Mouse (Mus musculus) urinary bladder, adult 18-20 months (tissue): ENCODE measurements around the gene Zan.
"Not testable (repeated sequence)": the region's sequence is repeated elsewhere in the genome, so short reads cannot be mapped to it uniquely, and the experiment has no call there.

Source experiments
- DNase-seq, 2 experiments: peaks; one replicate each; pipeline ENCODE4 v3.0.0; 2022; ENCODE audit warnings: low spot score in 2 of 2, mixed read lengths in 2 of 2

Zan gene

GRCm38 (mm10) chr5:137501709-137502666, 25.1 kb upstream of the Zan start, which contains the start of gene Pop7:
TSS of gene Pop7 (minus strand) at chr5:137502518.
- DNase-seq, result peak; percentile 100

GRCm38 (mm10) chr5:137500186-137500585, 23.3 kb upstream of the Zan start:
- DNase-seq, result no peak

GRCm38 (mm10) chr5:137493831-137494230, 17.0 kb upstream of the Zan start:
- DNase-seq, result no peak

- DNase-seq, result no peak
Measured at GRCm38 (mm10) chr5:137491559-137491958, 14.7 kb upstream of the Zan start.

- no peak for DNase-seq
Measured at GRCm38 (mm10) chr5:137487616-137488015, 10.8 kb upstream of the Zan start.

- DNase-seq, result no peak
Measured at GRCm38 (mm10) chr5:137485851-137486155, 8.9 kb upstream of the Zan start.

DNA sequence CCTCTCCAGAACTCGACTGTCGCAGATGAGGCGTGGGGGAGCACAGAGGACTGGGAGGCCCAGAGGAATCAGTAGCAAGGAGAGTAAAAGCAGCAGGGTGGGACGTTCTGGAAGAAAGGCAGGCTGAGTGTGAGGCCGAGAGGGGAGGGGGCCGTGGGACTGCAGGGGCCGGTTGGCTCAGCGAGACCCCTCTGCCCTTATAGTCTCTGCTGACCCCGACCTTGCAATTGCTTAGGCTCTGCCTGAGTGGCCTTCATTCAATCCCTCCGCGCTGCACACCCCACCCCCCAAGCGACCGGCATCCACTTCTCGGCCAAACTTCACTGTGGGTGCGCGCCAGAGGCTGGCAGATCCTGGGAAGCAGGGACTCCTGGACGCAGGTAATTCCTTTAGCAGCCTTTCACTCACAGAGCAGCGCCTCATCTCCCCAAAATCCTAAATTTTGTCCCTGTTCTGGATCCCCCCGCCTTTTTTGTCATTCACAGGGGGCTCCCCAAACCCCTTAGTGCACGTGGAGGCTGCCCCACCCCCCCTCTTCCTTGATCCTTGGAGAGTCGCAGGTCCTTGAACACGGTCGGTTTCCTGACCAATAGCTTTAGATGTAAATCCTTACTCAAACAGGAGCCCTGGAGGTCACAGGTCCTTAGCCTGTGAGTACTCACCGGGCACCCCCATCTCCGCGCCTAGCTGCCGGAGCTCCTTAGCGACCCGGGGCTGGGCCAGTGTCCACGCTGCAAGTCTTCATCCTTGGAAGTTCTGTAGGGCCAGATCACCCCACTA, 8.4 kb upstream of the Zan start:
- DNase-seq, result no peak

DNA sequence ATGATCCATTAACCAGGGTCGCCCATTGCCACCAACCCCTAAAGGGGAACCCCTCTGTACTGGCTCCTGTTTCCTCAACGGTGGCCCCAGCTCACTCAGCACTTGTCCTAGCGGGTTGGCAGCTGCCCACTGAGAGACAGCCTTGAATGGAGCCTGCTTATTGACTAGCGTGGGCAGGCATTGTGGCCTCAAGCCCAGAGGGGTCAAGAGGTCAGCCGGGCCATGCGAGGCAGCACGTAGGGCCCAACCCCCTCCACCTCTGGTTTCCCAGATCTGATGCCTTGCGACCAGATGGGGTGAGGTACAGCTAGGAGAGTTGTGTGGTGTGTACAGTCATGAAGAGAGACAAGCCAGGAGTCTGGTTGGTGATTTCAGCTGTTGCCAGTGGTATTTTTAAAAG, 5.0 kb upstream of the Zan start:
- DNase-seq, result no peak

- DNase-seq, result peak; percentile 24 to 47
Measured at GRCm38 (mm10) chr5:137481138-137481537, 4.3 kb upstream of the Zan start.

DNA sequence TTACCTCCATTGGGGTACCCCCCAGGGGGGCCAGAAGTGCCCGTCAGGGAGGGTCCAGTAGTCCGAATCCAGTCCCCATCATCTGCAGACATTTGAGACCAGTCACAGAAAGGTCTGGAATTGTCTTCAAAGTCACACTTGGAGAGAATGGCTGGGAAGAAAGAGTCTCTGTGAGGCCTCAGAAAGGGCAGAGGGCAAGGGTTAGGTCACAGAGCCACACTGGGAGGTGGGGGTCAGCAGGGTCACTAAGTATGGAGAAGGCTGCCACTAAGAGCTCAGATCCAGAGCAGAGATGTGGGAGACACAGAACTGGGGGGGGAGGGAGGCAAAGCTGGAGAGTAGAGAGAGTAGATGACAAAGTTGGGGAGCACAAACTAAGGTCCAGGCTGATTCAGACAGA, 2.5 kb downstream of the Zan start:
- no peak for DNase-seq

DNA sequence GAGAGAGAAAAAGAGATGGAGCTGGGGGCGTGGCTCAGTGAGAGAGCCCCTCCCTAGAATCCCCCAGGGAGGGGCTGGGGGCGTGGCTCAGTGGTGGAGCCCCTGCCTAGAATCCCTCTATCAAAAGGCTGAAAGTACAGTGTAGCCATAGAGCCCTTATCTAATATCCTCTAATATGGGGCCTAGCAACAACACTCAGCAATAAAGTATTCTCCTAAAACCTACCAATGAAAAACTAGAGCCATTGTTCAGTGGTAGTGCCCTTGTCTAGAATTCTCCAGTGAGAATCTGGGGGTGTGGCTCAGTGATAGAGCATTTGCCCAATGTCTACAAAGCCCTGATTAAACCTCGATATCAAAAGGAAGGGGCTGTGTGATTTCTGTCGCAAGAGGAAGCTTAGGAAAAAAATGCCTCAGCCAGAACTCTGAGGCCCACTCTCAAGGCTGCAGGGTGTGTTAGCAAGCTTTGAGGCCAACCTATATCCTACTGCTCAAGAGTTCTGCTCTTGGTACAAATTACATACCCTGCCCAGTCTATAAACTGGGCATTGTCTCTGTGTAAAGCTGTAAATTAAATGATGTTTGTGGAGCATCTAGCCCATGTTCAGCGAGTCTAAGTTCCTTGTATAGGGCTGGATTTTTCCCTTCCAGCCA, 4.5 kb downstream of the Zan start:
- DNase-seq, result no peak

DNA sequence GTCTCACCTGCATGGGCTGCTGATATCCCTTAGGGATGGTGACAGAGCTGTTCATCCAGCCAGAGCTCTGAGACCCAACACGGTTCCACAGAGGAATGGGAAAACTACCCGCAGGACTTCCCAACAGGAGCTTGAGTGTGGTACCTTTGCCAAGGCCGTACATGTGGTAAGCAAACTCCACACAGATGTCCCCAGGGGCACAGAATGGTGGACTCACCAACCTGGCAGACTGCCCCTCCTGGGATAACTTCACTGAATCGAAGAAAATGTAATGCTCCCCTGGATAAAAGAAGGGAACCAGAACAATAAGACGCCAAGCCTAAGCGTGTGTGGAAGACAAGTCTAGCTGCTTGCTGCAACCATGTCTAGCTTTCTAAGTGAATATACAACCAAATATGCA, 9.9 kb downstream of the Zan start:
- no peak for DNase-seq

GRCm38 (mm10) chr5:137465049-137465448, 11.8 kb downstream of the Zan start:
- no peak for DNase-seq

DNA sequence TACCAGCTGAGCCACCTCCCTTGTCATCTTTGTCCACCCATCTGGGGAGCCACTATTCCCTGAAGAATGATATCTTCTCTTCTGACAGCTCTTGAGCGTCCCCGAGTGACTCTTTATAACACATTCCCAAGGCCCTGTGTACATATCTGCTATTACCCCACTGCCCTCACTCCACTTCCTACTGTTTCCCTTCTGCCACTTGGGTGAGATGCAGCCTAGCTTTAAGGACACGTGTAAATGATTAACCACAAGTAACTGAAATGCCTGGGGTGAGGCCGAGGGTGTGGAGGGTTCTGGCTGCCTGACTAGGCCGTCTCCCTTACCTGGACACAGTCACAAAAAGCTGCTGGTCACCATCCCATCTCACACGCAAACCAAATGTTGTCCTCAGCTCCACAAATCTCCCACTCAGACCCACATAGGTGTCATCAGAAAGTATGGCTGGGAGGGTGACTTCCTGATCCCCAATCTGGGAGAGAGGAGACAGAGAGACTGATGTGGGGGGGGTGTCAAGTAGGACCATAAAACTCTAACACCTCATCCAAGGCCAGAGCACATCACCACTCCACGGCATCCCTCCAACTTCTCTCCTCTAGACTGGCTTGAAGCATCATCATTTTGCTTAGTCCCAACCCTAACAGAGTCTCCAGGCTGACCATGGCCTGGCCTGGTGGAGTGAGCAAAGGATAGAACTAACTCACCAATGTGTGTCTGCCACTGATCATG, 20.8 kb downstream of the Zan start:
- DNase-seq, result peak; percentile 6 to 15

DNA sequence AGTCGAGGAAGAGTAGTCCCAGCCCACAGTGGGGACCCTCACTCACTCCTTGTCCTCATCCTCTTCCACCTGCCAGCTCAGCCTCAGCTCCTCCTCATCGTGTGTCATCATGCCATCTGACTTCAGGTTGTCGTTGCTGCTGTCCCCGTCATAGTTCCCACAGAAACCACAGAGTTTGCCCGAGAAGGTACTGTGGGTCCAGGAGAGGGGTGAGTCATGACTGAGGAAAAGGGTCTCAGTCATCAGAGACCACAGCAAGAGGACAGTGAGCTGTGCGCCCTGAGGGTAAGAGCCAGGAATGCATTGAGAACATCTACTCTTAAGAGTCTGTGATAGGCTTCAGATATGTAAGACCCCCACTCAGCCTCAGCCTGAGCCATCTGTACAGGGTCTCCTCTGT, 21.7 kb downstream of the Zan start:
- DNase-seq, result no peak

GRCm38 (mm10) chr5:137445536-137445935, 31.3 kb downstream of the Zan start:
- no peak for DNase-seq

DNA sequence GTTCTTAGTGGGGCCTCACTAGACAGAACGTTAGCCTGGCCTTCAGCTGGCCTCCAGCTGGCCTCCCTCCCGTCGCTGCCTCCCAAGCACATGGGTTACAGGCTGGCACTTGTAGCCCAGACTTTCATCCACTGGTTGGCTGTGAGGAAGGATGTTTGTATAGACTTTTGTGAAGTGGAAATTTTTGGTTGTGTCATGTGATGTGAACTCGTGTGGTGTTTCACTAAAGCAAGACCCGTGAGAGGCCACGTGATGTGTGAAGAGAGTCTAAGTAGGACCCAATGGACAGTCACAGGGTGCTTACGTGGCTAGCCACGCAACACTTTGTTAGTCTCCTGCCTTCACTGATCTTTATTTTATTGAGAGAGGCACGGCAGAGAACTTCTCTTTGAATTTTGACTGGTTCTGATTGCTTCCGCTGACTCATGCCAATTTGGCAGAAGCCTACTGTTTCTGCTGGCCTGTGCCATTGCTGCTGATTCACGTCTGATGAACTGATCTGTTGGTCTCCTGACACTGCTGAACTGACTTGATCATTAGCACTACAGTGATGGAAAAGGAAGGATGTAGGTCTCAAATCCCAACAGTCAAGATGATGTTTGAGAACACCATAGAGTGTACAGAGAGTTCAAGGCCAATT, 36.5 kb downstream of the Zan start:
- DNase-seq, result peak in 1 of 2 experiments; percentile 8

DNA sequence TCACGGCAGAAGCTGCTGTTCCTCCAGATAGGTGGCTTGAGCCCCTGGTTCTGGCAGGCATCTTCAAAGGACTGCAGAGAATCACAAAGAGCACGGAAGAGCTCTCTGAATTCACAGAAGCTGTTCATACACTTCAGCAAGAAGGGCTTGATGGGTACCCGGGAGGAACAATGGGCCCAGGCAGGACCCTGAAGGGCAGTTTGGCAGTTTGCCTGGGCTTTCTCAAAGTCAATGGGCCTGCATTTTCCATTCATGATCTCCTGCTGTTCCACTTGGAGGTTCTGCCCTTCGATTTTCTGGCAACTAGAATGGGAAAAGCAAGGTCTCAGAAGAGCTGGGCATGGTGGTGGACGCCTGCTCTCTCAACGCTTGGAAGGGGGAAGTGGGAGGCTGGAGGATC, 43.0 kb downstream of the Zan start:
- DNase-seq, result no peak

GRCm38 (mm10) chr5:137430402-137430801, 46.5 kb downstream of the Zan start:
- DNase-seq, result not testable (repeated sequence)

- DNase-seq, result no peak
Measured at GRCm38 (mm10) chr5:137425648-137426047, 51.2 kb downstream of the Zan start.

DNA sequence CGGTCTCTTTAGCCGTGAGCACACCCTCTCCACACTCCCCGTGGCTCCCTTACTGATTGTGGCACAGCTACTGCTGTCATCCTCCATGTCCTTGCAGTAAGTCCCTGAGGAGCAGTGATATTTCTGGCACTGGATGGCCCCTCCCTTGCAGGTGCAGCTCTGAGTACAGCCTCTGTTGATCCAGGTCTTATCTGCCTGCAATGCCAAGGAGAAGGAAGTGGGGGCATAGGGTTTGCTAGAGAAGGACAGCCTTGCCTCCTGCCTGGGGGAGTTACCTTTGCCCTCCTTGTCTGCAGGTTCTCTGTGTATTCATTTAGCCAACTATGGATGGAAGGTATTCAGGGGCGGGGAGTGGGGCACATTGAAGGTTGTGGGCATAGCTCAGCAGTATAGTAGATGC, 57.0 kb downstream of the Zan start:
- DNase-seq, result no peak
